In the genomic region with DNA sequence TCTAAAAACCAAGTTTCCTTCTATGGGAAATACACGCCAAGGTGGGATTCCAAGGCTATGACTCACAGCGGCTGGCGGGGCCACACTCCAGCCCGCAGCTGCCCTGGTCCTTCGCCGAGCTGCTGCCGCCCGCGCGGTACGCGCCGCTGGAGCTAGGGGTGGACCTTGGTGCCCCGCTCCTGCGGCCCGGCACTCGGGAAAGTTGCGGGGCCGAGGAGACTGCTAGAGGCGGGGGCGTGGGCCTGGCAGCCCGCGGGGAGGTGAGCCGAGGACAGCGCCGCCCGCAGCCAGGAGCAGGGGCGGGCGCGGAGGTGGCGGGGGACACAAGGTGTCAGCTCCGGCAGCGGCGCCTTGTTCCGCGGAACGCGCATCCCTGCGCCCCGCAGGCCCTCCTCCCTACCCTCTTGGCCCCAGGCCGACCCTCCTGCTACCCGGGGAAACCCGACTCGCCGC, we compare ENCODE assay signal across 8 mouse cellular contexts. TPM values are rescaled to one million over a fixed set of nuclear protein-coding genes. Genes with fewer than 3 reads are reported as not detected.
DNase-seq lines count a peak whose midpoint lies in the region; ATAC-seq and TF ChIP-seq lines count a peak whose summit lies in the region.

No protein-coding gene starts in this region.

- H3K27me3 ChIP-seq in intestine, postnatal 0 days (replicated peaks; ENCODE audit: control insufficient read depth, insufficient read depth, low read length), result peaks cover 4% of the 10 kb centered on the region; the same call in 1 of the 2 replicates
- peaks cover 94% of the 10 kb centered on the region for H3K27me3 ChIP-seq in liver, embryonic 13.5 days
- peaks cover 5% of the 10 kb centered on the region; the same call in 1 of the 2 replicates for H3K27me3 ChIP-seq in neural tube, embryonic 14.5 days (ENCODE audit: control insufficient read depth, insufficient read depth, low read length)

- under 1% methylated on average over 43 of the region's 45 CpGs for WGBS in intestine, postnatal 0 days
- WGBS in liver, embryonic 13.5 days (ENCODE audit: insufficient replicate concordance), result 1% methylated on average over 45 of the region's 45 CpGs
- under 1% methylated on average over 25 of the region's 45 CpGs for WGBS in neural tube, embryonic 14.5 days

- H3K4me3 ChIP-seq in layer of hippocampus, adult 2 months, result peak overlapping the region; percentile 80
- H3K4me3 ChIP-seq in intestine, postnatal 0 days (ENCODE audit: low read depth, low read length), result peak overlapping the region; percentile 74
- peak overlapping the region; percentile 60 for H3K4me3 ChIP-seq in liver, embryonic 13.5 days (replicated peaks)
- peak overlapping the region; percentile 89 for H3K4me3 ChIP-seq in neural tube, embryonic 14.5 days (ENCODE audit: low read depth, low read length)

- TF ChIP-seq CTCF in layer of hippocampus, adult 2 months (conservative IDR thresholded peaks at IDR 0.05), result no peak
- peak; percentile 21 for TF ChIP-seq CTCF in intestine, postnatal 0 days (IDR thresholded peaks at IDR 0.05; ENCODE audit: low read depth)

- peak overlapping the region; percentile 98 for H3K4me2 ChIP-seq in intestine, postnatal 0 days (replicated peaks; ENCODE audit: low read depth)
- H3K4me2 ChIP-seq in liver, embryonic 13.5 days, result peak overlapping the region; percentile 67
- peak overlapping the region; percentile 80 for H3K4me2 ChIP-seq in neural tube, embryonic 14.5 days (ENCODE audit: low read depth, low read length)

- DNase-seq in layer of hippocampus, adult 2 months (ENCODE audit: low spot score in 2 of 2), result peak in 1 of 2 experiments; percentile 27
- no peak for DNase-seq in layer of hippocampus, adult 9-11 months
- peak; percentile 70 for DNase-seq in embryo, embryonic 10.5 days (ENCODE audit: low spot score)
- no peak for DNase-seq in liver, embryonic 13.5 days
- DNase-seq in urinary bladder, postnatal 14 days (ENCODE audit: low spot score), result peak; percentile 77

- peak; percentile 38; the same call in 1 of the 2 replicates for ATAC-seq in granulocyte monocyte progenitor cell, adult 5-6 weeks (replicated peaks; ENCODE audit: poor library complexity, severe bottlenecking)
- peak; percentile 64 for ATAC-seq in intestine, postnatal 0 days
- ATAC-seq in liver, embryonic 13.5 days (ENCODE audit: low read depth), result no peak
- ATAC-seq in neural tube, embryonic 14.5 days (ENCODE audit: low read depth), result peak; percentile 57

- no peaks in the 10 kb centered on the region for H3K36me3 ChIP-seq in intestine, postnatal 0 days (ENCODE audit: control insufficient read depth, insufficient read depth)
- no peaks in the 10 kb centered on the region for H3K36me3 ChIP-seq in liver, embryonic 13.5 days
- no peaks in the 10 kb centered on the region for H3K36me3 ChIP-seq in neural tube, embryonic 14.5 days (ENCODE audit: control insufficient read depth, insufficient read depth, low read length)

- H3K9ac ChIP-seq in intestine, postnatal 0 days (ENCODE audit: low read depth, low read length), result peak overlapping the region; percentile 57
- H3K9ac ChIP-seq in liver, embryonic 13.5 days, result peak overlapping the region; percentile 45; the same call in 1 of the 2 replicates
- peak overlapping the region; percentile 95 for H3K9ac ChIP-seq in neural tube, embryonic 14.5 days (replicated peaks; ENCODE audit: low read depth, low read length)

- no peaks in the 10 kb centered on the region for H3K9me3 ChIP-seq in intestine, postnatal 0 days (ENCODE audit: control insufficient read depth)
- no peaks in the 10 kb centered on the region for H3K9me3 ChIP-seq in liver, embryonic 13.5 days (replicated peaks)
- no peaks in the 10 kb centered on the region for H3K9me3 ChIP-seq in neural tube, embryonic 14.5 days (ENCODE audit: control insufficient read depth, low read length)

- peak overlapping the region; percentile 94 for H3K27ac ChIP-seq in layer of hippocampus, adult 2 months
- peak overlapping the region; percentile 31; the same call in 1 of the 2 replicates for H3K27ac ChIP-seq in intestine, postnatal 0 days (ENCODE audit: low read depth, low read length)
- no peak overlapping the region for H3K27ac ChIP-seq in liver, embryonic 13.5 days
- H3K27ac ChIP-seq in neural tube, embryonic 14.5 days (ENCODE audit: low read depth, low read length), result peak overlapping the region; percentile 98

- H3K4me1 ChIP-seq in intestine, postnatal 0 days (replicated peaks; ENCODE audit: control insufficient read depth, insufficient read depth, low read length), result no peaks in the 10 kb centered on the region
- no peaks in the 10 kb centered on the region; the same call in 1 of the 2 replicates for H3K4me1 ChIP-seq in liver, embryonic 13.5 days (replicated peaks)
- H3K4me1 ChIP-seq in neural tube, embryonic 14.5 days (ENCODE audit: control insufficient read depth, insufficient read depth, low read length), result peaks cover 37% of the 10 kb centered on the region

RNA-seq across cellular contexts. Expression of a gene that starts 0.7 kb away (rescaled TPM):
- 10 to 100 TPM; 14.2 to 16.9 TPM for total RNA-seq in layer of hippocampus, adult 2 months (2021)
- total RNA-seq in granulocyte monocyte progenitor cell, adult 5-6 weeks (2014; fragmentation: Nextera tagmentation), result not detected in 2 replicates
- total RNA-seq in granulocyte monocyte progenitor cell, adult 5-6 weeks (2017), result not detected in 2 replicates
- 3.4 and 3.5 TPM in 2 replicates for polyA plus RNA-seq in intestine, postnatal 0 days (2015; fragmentation: Nextera tagmentation; extraction: Ambion mirVana)
- polyA plus RNA-seq in liver, embryonic 13.5 days (2015; fragmentation: Nextera tagmentation; extraction: Ambion mirVana), result 0.93 and 1.2 TPM in 2 replicates
- polyA plus RNA-seq in neural tube, embryonic 14.5 days (2014; fragmentation: Nextera tagmentation; extraction: Ambion mirVana), result 24.5 and 29.2 TPM in 2 replicates

Comparison
In these comparisons a context has a peak if more than half of its experiments do, and no peak if none do; other contexts are left out.
1. DNase-seq: peak in embryo, embryonic 10.5 days (single experiment) and urinary bladder, postnatal 14 days (single experiment); none in layer of hippocampus, adult 9-11 months (single experiment) and liver, embryonic 13.5 days (single experiment).
2. H3K9ac ChIP-seq: peak in every context shown above with its lines; median percentile 95 in neural tube, embryonic 14.5 days; 57 in intestine, postnatal 0 days; 45 in liver, embryonic 13.5 days.
3. Peak in every context shown above with its lines, with median percentiles within 50 percentile points of each other: H3K4me3 ChIP-seq and H3K4me2 ChIP-seq.